Mouse (Mus musculus): ENCODE measurements around the gene Rbm6. TPM values are rescaled to one million over a fixed set of nuclear protein-coding genes. Genes with fewer than 3 reads are reported as not detected.

The Rbm6 gene
- total RNA-seq, 2 experiments from 2014 or later, result 34.6 to 38.3 TPM

- peak; percentile 87 to 91 for DNase-seq
- intact Hi-C loops (cut with DNase I), result no loop called here
These were observed 14.8 kb upstream of the Rbm6 start, which contains the start of gene Mon1a for GRCm38 (mm10) chr9:107887804-107888266. Gene Mon1a (plus strand): TSS chr9:107888151.

DNA sequence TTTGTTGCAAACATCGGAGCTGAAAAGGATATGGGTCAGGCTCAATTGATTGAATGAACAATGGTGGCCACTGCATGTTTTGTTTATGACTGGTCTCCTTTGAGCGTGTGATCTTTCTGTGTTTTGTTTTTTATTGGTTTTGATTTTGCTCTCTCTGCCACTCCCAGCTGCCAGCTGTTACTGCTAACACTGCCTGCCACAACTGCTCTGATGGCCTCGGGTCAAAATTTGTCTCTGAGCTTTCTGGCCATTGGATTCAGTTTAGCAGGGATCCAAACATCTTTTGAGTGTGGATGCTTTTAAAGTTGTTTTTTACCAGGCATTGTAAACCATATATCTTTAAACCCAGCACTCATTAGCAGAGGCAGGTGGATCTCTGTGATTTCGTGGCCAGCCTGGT lies 7.4 kb upstream of the Rbm6 start:
- no peak for DNase-seq
- intact Hi-C loops (cut with DNase I), result no loop called here

- intact Hi-C loops (cut with DNase I), result no loop called here
- DNase-seq, result peak; percentile 96 to 97
These were observed 513 bp downstream of the Rbm6 start for GRCm38 (mm10) chr9:107872350-107873098.

DNA sequence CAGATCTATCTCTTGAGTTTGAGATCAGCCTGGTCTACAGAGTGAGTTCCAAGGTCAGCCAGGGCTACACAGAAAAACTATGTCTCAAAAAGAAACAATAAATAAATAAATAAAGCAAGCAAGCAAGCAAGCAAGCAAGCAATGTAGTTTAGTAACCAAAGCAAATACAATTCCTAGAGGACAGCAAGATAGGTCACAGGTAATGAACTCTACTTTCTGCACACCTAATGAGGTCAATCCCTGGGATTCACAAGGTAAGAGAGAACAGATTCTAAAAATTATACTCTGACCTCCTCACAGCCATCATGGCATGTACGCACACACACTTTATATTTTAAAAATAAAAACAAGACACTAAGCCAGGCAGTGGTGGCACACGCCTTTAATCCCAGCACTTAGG lies 7.0 kb downstream of the Rbm6 start:
- intact Hi-C loops (cut with DNase I), result no loop called here

DNA sequence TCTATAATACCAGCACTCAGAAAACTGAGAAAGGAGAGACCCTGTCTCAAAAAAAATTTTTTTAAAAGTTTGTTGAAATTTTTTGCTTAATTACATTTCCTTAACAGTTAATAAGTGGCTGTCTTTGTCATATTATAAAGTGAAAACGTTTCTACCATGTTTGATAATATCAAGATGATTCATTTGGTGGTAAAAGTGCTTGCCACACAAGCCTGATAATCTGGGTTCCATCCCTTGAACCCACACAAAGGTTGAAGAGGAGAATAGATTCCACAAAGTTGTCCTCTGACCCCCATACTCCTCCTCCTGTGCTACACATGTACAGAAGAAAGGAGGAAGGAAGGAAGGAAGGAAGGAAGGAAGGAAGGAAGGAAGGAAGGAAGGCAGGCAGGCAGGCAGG lies 8.5 kb downstream of the Rbm6 start:
- no peak for DNase-seq
- intact Hi-C loops (cut with DNase I), result no loop called here

More for the DNA sequence above, 7.0 kb downstream of the Rbm6 start:
- DNase-seq, result no peak

DNA sequence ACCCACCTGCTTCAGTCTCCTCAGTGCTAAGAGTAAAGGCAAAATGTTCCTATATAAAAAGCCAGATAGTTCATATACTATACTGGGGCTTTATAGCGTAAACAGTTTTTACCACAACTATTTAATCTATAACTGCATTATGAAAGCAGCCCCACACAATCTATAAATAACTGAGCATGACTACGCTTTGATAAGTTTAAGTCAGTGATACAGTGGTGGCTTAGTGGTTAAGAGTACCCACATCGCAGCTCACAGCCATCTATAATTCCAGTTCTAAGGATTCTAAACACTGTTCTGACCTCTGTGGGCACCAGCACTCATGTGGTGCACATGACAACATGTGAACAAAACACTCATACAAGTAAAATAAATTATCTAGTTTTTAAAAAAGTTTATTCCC lies 14.7 kb downstream of the Rbm6 start:
- no peak for DNase-seq
- intact Hi-C loops (cut with DNase I), result no loop called here

DNA sequence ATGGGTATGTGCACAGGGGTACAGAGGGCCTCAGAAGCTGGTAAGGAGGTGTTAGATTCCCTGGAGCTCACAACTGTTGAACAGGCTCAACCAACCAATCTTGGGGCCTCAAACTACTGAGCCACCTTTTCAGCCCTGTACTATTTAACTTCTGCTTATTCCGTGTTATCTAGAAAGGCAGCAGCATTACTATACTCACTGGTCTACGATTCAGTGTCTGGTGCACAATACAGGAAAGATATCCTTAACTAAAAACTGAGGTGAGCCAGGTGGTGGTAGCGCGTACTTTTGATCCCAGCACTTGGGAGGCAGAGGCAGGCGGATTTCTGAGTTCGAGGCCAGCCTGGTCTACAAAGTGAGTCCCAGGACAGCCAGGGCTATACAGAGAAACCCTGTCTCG lies 24.1 kb downstream of the Rbm6 start:
- intact Hi-C loops (cut with DNase I), result no loop called here
- DNase-seq, result no peak

- no peak for DNase-seq
- intact Hi-C loops (cut with DNase I), result no loop called here
These were observed 30.3 kb downstream of the Rbm6 start for GRCm38 (mm10) chr9:107842709-107843108.

DNA sequence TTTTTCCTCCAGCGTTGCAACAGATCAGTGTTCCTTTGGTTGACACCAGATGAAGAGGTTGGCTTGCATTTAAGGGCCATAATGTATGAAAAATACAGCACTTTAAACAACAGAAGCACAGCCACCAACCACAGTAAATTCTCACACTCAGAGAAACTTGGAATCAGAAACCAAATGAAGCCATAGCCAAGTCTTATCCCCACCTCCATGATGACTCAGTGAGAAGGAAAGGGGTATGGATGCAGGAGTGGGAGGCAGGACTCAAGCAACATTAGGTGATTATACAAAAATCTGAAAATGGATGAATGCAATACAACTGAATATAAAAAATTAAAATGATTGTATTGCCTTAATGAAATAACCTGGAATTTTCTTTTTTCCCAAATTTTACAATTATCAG lies 34.2 kb downstream of the Rbm6 start:
- intact Hi-C loops (cut with DNase I), result no loop called here
- DNase-seq, result no peak

- intact Hi-C loops (cut with DNase I), result no loop called here
- no peak for DNase-seq
These were observed 39.2 kb downstream of the Rbm6 start for GRCm38 (mm10) chr9:107833826-107834225.

GRCm38 (mm10) chr9:107831765-107832164 lies 41.3 kb downstream of the Rbm6 start:
- intact Hi-C loops (cut with DNase I), result no loop called here
- DNase-seq, result no peak

DNA sequence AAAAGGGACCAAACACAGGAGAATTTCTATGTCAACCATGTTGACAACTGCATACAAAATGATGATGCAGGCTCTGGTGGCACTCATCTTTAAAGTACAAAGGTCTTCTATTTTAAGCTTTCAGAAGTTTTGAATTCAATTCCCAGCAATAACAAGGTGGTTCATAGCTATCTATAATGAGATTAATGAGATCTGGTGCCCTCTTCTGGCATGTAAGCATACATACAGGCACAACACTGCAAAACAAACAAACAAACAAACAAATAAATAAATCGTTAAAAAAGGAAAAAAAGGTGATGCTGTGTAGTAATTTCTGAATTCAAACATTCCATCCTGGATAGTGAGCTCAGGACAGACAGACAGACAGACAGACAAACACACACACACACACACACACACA lies 60.9 kb downstream of the Rbm6 start:
- DNase-seq, result no peak
- intact Hi-C loops (cut with DNase I), result no loop called here

- intact Hi-C loops (cut with DNase I), result no loop called here
- DNase-seq, result no peak
These were observed 62.1 kb downstream of the Rbm6 start for GRCm38 (mm10) chr9:107810985-107811384.

GRCm38 (mm10) chr9:107791714-107792113 lies 81.3 kb downstream of the Rbm6 start:
- DNase-seq, result no peak
- intact Hi-C loops (cut with DNase I), result loop anchor here (10.0 kb wide), 1 partner anchor 743 kb away; no protein-coding TSS in a partner anchor

DNA sequence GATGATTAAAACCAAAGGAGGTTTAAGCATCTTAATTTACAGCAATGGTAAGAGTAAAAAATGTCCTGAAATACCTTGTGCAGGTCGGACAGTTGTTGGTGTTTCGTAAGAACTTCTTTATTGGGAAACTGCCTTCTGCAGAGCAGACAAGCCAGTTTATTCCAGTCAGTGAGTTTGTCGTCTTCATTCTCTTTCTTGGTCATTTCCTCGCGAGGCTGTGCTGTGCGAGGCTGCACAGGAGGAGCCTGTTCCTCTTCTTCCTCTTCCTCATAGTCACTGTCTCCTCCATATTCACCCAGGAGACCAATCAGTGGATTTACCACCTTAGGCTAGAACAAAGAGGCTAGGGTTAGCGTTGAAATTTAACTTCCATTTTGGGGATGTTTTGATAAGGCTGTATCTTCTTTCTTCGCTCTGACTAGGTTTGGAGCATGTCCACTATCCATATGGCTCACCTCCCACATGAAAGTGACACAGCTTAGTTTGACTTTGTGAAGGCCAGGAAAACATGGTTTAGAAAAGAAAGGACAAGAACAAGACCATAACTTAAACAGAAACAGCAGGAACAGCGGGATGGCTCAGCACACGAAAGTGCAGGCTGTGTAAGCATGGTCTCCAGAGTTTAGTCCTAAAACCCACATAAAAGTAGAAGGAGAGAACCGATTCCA lies 90.4 kb downstream of the Rbm6 start:
- intact Hi-C loops (cut with DNase I), result no loop called here
- no peak for DNase-seq

DNA sequence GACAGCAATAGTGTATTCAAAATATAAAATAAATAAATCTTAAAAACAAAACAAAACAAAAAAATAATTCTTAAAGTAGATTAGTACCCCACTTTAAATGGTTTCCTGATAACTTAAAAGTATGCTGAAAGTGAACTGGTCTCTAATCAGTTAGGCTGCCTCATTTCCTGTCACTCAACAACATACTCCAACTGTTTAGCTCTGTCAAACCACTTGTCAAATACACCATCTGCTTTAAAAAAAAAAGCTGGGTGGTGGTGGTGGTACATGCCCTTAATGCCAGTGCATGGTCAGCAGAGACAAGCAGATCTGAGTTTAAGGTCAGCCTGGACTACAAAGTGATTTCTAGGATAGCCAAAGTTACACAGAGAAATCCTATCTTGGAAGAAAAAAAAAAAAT lies 96.2 kb downstream of the Rbm6 start:
- DNase-seq, result no peak
- intact Hi-C loops (cut with DNase I), result no loop called here

DNA sequence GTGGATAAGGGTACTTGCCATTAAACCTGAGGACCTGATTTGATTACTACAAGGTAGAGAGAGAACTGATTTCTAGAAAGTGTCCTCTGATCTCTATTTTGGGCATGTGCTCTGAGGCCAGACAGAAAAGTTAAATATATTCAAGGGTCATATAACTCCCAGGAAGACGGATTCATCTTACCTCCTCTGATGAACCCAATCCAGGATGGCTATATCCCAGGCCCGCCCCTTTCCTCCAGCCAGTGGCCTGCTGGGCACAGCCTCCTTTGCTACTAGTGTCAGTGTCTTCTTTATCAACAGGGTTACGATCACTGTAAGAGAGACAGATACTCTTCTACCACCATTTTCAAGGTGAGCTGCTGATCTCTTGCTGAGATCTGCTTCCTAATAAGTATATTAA lies 98.6 kb downstream of the Rbm6 start:
- no peak for DNase-seq
- intact Hi-C loops (cut with DNase I), result no loop called here

DNA sequence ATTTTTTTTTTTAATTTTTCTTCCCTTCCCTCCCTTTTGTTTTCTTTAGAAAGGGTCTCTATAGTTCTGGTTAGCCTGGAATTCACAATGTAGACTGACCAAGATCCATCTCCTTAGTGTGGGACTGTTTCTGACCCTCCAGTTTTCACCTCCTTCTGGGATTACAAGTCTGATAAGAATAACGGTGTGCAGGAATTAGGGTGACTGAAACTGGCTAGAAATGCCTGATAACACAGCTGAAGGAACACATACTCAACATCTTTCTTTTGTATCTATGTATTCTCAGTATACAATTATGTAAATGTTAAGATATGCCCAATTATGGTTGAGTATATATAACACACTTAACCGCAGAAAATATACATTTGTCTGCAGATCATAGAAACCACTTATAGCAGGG lies 101.3 kb downstream of the Rbm6 start:
- no peak for DNase-seq
- intact Hi-C loops (cut with DNase I), result no loop called here

DNA sequence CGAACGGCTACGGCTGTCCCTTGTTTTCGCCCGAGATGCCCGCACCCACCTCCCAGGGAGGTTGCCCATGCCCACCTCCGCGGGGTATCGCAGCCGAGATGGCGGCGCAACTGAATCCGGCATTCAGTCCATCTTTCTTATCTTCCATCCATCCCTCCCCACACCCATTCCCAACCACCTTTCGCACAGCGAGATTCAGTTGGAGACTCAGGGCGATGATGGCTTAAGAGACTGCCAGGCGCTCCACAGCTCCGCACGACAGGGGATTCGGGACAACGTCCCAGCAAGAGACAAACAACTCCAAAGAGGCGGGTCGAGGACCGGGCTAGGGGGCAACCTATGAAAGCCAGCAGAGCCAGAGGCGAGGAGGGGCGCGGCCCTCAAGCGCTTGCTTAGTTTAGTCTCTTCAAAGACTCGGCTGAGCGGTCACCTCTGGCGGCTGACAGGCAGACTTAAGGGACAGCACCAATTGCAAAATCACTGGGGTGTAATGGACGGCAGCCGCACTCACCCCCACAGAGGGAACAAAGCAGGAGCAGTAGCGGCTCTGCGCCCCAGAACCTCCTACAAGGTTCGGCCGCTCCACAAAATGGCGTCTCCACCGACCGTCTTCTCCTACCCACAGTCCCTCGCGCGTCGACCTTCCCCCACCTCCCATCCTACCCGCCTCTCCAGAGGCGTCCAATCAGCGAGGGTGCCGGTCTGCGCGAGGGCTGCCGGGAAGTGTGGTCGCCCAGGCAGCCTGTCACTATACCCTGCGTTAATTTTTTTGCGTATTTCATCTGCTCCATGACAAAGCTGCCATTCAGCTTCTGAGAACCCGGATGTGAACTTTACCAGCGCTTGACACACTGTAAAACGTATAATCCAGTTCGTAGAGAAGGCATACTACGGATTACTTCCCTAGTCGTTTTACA lies 102.4 kb downstream of the Rbm6 start, which contains the start of gene Rbm5:
TSS of gene Rbm5 (minus strand) at position 623 of the 917 bp plus-strand sequence.
- peak; percentile 94 to 95 for DNase-seq
- intact Hi-C loops (cut with DNase I), result no loop called here

DNA sequence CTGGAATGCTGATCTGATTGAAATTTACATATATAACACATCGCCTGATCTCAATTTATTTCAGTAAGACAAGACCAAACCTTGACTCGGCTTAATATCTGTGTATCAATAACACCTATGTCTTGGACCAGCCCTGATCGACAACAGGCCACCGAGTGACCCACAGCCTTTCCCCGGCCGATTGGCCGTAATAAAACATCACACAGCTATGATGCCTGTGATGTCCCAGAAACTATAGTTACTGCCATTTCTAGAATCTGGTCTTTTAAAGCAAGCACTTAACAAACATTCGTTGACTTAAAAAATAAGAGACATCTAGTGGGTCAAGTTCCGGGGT lies 103.0 kb downstream of the Rbm6 start:
- DNase-seq, result no peak
- intact Hi-C loops (cut with DNase I), result no loop called here

DNA sequence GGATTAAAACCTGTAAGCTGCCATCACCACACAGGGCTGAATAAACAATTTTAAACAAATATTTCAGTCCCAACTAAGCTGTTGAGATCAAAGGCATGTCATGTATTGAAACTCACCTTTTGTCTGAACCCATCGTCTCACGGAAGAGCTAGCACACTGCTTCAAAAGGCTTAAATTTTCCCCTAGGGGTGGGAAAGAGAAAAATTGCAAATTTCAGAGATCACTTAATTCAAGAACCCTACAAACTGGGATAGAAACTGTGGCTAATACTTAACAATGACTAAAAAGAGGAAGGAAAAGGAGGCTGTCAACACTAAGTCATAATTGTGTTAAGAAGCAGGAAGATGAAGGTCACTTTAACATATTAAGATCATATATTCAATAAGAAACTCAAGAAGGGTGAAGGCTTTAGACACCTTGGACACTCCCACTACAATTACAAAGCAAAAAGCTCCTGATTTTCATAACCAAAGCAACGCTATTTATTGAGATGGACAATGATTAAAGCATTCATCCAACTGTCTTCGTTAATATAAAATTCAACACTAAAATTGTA lies 103.5 kb downstream of the Rbm6 start:
- intact Hi-C loops (cut with DNase I), result no loop called here

More for the DNA sequence above, 103.5 kb downstream of the Rbm6 start:
- DNase-seq, result no peak
